Mouse (Mus musculus) embryonic facial prominence, embryonic 13.5 days (tissue): ENCODE data around the gene Sfmbt1. TPM values are rescaled to one million over a fixed set of nuclear protein-coding genes. Genes with fewer than 3 reads are reported as not detected.

Experiments used
- ATAC-seq: fragments of 200-750 bp; cut with Nextera tagmentation; 2 replicates; pipeline ENCODE4 v1.8.0; 2017; ENCODE audit warnings: low read depth; ENCODE audit not compliant: insufficient number of reproducible peaks, insufficient read depth, low FRiP score, low TSS enrichment
- H3K27ac ChIP-seq: fragments of 300-500 bp; sonication (generic); 2 replicates; pipeline ENCODE4 v1.5.1; 2015; ENCODE audit warnings: moderate library complexity, mild to moderate bottlenecking, inconsistent platforms
- H3K27me3 ChIP-seq: fragments of 300-500 bp; sonication (generic); 2 replicates; pipeline ENCODE4 v1.6.1; 2015; ENCODE audit warnings: mild to moderate bottlenecking, inconsistent platforms
- H3K36me3 ChIP-seq: fragments of 300-500 bp; sonication (generic); 2 replicates; pipeline ENCODE4 v1.6.1; 2015; ENCODE audit warnings: mild to moderate bottlenecking, inconsistent platforms
- H3K4me1 ChIP-seq: fragments of 300-500 bp; sonication (generic); 2 replicates; pipeline ENCODE4 v1.6.1; 2015; ENCODE audit warnings: inconsistent platforms
- H3K4me2 ChIP-seq: fragments of 300-500 bp; sonication (generic); 2 replicates; pipeline ENCODE4 v1.6.1; 2015; ENCODE audit warnings: moderate library complexity, mild to moderate bottlenecking, inconsistent platforms
- H3K4me3 ChIP-seq: fragments of 300-500 bp; sonication (generic); 2 replicates; pipeline ENCODE4 v1.5.1; 2015; ENCODE audit warnings: mild to moderate bottlenecking, inconsistent platforms
- H3K9ac ChIP-seq: fragments of 300-500 bp; sonication (generic); 2 replicates; pipeline ENCODE4 v1.6.1; 2015; ENCODE audit warnings: mild to moderate bottlenecking, inconsistent platforms
- H3K9me3 ChIP-seq: fragments of 300-500 bp; sonication (generic); 2 replicates; pipeline ENCODE4 v1.6.1; 2016; ENCODE audit warnings: inconsistent platforms
- WGBS: fragments of 180-500 bp; shearing (Covaris S2); methylation state at CpG from one replicate; pipeline ENCODE4 v1.1.7; 2015; ENCODE audit warnings: mixed read lengths; 5-methylcytosine and 5-hydroxymethylcytosine counted together
- polyA plus RNA-seq: library from polyadenylated mRNA; unstranded; fragments of >200 nt; fragmentation: Nextera tagmentation; extraction: Ambion mirVana; gene quantifications from 2 replicates; pipeline ENCODE4 v1.2.1, GENCODE M21; 2015

The Sfmbt1 gene
- polyA plus RNA-seq, 1 experiment from 2014 or later, result 14.7 TPM

DNA sequence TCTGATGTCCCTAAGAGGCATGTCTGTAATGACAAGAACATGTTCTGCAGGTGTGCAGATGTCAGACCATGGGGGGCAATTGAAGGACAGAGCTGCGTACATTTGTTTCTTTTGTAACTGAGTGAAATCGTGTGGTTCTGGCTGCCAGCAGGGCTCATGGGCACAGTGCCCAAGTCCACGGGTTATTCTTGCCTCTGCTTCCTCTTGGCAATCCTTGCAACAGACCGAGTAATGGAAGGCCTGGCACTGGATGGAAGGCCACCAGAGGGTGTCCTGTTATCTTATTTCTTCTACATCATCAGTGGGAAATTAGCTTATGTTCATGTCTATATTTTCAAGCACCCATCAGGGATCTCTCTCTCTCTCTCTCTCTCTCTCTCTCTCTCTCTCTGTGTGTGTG, 19.0 kb upstream of the Sfmbt1 start:
- Histone ChIP-seq H3K27me3 (no peaks in the 10 kb centered on the region), H3K4me1 (peaks cover 4% of the 10 kb centered on the region; the same call in 1 of the 2 replicates), H3K4me3 (no peak overlapping the region), H3K36me3 (peaks cover 30% of the 10 kb centered on the region), H3K4me2 (no peak overlapping the region), H3K9ac (no peak overlapping the region), H3K9me3 (no peaks in the 10 kb centered on the region), H3K27ac (no peak overlapping the region)
- 52% methylated on average over 4 of the region's 4 CpGs for WGBS
- ATAC-seq, result no peak

DNA sequence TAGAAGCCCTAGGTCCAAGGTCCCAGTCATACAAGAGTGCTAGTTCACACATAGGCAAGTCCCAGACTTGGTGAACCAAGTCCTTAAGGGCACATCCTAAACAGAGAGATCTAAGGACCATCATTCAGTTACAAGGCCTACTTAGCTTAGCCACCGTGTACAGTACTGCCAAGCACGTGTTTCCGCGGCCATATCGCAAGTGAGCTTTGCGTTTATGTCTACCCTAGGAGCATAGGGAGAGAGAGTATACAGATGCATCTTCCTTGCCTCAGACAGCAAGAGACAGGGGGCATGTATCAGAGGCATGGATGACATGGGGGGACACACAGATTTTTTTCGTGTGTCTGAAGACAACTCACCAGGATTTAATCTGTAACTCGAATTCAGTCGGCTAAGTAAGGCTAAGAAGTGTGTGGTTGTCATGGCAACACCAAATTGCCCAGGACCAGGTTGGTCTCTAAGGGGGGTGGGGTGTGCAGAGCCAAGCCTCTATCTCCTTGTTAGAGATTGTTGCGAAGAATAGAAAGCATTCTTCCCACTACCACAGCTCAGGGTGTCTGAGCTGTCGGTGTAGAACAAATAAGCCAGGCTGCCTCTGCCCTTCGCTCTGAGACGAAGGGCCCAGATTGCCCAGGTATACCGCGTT, 17.1 kb upstream of the Sfmbt1 start:
- WGBS, result 75% methylated on average over 15 of the region's 15 CpGs
- Histone ChIP-seq H3K27ac (no peak overlapping the region), H3K4me3 (no peak overlapping the region), H3K9me3 (no peaks in the 10 kb centered on the region), H3K9ac (0 out of 2 replicates have a peak overlapping the region, but pooled peaks have one; percentile 2), H3K36me3 (peaks cover 15% of the 10 kb centered on the region), H3K4me1 (peaks cover 4% of the 10 kb centered on the region; the same call in 1 of the 2 replicates), H3K27me3 (no peaks in the 10 kb centered on the region), H3K4me2 (no peak overlapping the region)
- ATAC-seq, result no peak

DNA sequence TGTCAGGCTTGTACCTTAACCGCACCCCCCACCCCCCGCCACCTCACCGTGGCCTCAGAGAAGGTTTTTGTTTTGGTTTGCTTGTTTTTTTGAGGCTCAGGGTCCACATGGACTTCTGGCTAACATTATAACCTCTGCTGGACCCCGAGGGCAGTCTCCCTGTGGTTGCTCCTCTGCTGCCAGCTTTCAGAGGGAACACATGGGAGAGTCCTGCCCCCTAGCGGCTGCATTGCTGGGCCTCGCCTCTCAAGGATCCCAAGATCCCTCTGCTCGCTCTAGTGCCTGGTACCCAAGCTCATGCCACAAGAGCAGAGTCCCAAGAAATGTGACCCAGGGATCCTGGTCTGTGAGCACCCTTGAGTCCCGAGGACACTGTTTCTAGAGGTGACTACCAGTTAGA, 15.0 kb upstream of the Sfmbt1 start:
- ATAC-seq, result no peak
- Histone ChIP-seq H3K4me3 (no peak overlapping the region), H3K27me3 (no peaks in the 10 kb centered on the region), H3K4me1 (peaks cover 4% of the 10 kb centered on the region; the same call in 1 of the 2 replicates), H3K9ac (no peak overlapping the region), H3K4me2 (no peak overlapping the region), H3K36me3 (no peaks in the 10 kb centered on the region), H3K9me3 (no peaks in the 10 kb centered on the region), H3K27ac (no peak overlapping the region)
- 30% methylated on average over 8 of the region's 8 CpGs for WGBS

DNA sequence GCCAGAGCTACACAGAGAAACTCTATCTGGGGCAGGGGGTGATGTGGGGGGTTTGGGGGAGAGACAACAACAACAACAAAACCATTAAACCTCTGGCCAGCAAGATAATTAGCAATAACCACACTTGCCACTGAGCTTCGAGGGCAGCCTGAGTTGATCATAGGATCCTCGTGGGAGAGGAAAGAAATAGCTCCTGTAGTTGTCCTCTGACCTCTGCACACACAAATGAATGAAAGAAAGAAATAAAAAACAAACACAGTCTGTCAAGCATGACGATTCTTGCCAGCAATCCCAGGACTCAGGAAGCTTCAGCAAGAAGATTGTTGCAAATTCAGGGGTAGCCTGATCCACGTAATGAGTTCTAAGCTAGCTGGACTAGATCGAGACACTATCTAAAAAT, 12.1 kb upstream of the Sfmbt1 start:
- H3K36me3 ChIP-seq, result no peaks in the 10 kb centered on the region
- no peak overlapping the region for H3K4me2 ChIP-seq
- H3K4me1 ChIP-seq, result no peaks in the 10 kb centered on the region
- no peak for ATAC-seq
- 38% methylated on average over 5 of the region's 5 CpGs for WGBS
- no peak overlapping the region for H3K4me3 ChIP-seq
- no peaks in the 10 kb centered on the region for H3K9me3 ChIP-seq
- H3K9ac ChIP-seq, result no peak overlapping the region
- H3K27me3 ChIP-seq, result 0 out of 2 replicates have a peak, but pooled peaks cover 3% of the 10 kb centered on the region
- no peak overlapping the region for H3K27ac ChIP-seq

DNA sequence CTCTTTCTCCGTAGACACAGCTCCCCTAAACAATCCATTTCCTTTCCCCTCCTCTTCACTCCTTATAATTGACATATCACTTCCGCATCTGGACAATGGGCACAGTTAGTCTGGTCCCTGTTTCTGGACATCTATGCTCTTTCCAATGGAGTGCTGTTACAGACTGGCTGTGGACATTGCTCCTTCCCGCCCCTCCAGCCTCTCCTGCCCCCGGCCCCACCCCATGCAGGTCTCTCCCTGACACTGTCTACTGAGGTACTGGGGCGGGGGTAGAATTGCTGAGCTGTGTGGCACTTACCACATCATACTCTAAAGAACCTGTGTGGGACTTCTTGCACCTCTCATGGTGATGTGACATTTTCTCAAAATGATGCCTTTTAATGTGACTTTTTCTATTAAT, 11.6 kb upstream of the Sfmbt1 start:
- H3K9me3 ChIP-seq, result no peaks in the 10 kb centered on the region
- no peak overlapping the region for H3K4me3 ChIP-seq
- H3K4me2 ChIP-seq, result no peak overlapping the region
- H3K4me1 ChIP-seq, result no peaks in the 10 kb centered on the region
- 73% methylated on average over 5 of the region's 5 CpGs for WGBS
- no peak for ATAC-seq
- H3K27me3 ChIP-seq, result 0 out of 2 replicates have a peak, but pooled peaks cover 3% of the 10 kb centered on the region
- no peak overlapping the region for H3K9ac ChIP-seq
- no peak overlapping the region for H3K27ac ChIP-seq
- H3K36me3 ChIP-seq, result no peaks in the 10 kb centered on the region

DNA sequence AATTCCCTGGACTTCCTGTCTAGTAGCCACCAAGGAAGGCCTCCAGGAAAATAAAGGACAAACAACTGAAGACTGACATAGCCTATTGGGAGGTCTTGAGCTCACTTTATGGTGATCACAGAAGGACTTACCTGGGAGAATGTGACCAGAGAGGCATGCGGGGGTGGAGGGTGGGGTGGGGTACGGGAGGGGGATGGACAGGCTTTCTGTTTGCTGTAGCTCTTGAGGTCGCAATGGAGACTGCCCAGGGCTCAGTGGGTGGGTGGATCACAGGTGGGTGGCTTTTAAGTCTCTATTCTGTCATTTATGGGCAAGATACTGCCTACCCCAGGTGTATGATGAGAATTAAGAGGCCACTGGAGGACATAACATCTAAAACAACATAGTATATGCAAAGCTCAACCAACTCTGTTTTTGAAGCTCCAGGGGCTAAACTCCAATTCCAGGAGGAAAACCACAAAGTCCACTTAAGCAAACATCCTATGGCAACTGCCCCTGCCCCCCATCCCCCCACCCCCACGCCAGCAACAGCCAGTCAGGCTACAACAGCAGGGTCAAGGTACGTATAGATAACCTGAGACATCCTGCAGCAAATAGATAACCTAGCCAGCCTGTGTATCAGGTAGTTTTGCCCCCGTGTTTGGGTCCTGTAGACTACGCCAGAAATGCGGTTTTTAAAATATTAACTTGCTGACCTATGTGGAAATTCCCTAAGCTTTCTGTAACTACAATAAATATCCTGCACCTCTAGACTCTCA, 10.4 kb upstream of the Sfmbt1 start:
- no peak overlapping the region for H3K9ac ChIP-seq
- H3K27ac ChIP-seq, result no peak overlapping the region
- no peak overlapping the region for H3K4me3 ChIP-seq
- ATAC-seq, result no peak
- no peaks in the 10 kb centered on the region for H3K4me1 ChIP-seq
- 75% methylated on average over 8 of the region's 8 CpGs for WGBS
- 0 out of 2 replicates have a peak, but pooled peaks cover 3% of the 10 kb centered on the region for H3K27me3 ChIP-seq
- no peak overlapping the region for H3K4me2 ChIP-seq
- no peaks in the 10 kb centered on the region for H3K9me3 ChIP-seq
- H3K36me3 ChIP-seq, result no peaks in the 10 kb centered on the region

- Histone ChIP-seq H3K27ac (no peak overlapping the region), H3K4me1 (peaks cover 8% of the 10 kb centered on the region), H3K4me3 (no peak overlapping the region), H3K9ac (no peak overlapping the region), H3K27me3 (peaks cover 15% of the 10 kb centered on the region), H3K4me2 (no peak overlapping the region), H3K36me3 (no peaks in the 10 kb centered on the region), H3K9me3 (no peaks in the 10 kb centered on the region)
- 92% methylated on average over 2 of the region's 2 CpGs for WGBS
- no peak for ATAC-seq
These were observed 2.8 kb upstream of the Sfmbt1 start for GRCm38 (mm10) chr14:30711892-30712291.

DNA sequence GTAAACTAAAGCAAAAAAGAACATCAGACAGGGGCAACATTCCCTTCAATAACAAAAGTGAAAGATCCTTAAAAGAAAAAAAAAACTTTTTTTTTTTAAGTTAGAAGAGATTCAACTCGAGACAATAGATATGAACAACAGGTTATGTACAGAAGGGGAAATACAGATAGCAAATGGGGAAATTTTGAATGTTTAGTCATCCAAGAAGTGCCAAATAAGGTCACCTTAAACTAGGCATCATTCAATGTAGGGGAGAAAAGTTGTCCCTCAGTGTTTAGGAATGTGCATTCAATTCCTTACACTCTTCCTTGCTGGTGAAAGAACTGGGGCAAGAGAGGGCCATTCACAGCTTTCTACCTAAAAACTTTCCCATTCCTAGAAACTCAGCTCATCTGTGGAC, 880 bp upstream of the Sfmbt1 start:
- Histone ChIP-seq H3K27me3 (peaks cover 15% of the 10 kb centered on the region), H3K4me1 (peaks cover 11% of the 10 kb centered on the region), H3K9ac (no peak overlapping the region), H3K9me3 (no peaks in the 10 kb centered on the region), H3K36me3 (no peaks in the 10 kb centered on the region), H3K4me3 (no peak overlapping the region), H3K27ac (no peak overlapping the region), H3K4me2 (no peak overlapping the region)
- no peak for ATAC-seq
- 80% methylated on average over 1 of the region's 1 CpGs for WGBS

DNA sequence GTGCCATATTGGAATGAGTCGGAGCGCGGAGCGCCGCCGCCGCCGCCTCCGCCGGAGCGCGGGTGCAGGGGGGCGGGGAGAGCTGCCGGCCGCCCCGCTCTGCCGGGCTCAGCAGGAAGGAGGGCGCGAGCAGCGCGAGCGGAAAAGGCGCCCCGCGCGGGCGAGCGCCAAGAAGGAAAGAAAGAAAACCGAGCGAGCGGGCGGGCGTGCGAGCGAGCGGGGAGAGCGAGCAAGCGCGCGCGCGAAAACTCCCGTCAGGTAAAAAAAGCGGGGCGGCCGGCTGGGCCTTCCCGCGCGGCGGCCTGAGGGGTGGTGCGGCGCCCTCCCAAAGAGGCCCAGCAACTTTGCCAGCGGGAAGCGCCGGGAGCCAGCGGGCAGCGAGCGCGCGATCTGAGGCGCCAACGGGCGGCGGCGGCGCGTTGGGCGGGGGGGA, 985 bp downstream of the Sfmbt1 start:
- Histone ChIP-seq H3K36me3 (no peaks in the 10 kb centered on the region), H3K9ac (peak overlapping the region; percentile 90), H3K4me1 (peaks cover 11% of the 10 kb centered on the region), H3K4me3 (peak overlapping the region; percentile 87), H3K27me3 (peaks cover 15% of the 10 kb centered on the region), H3K9me3 (no peaks in the 10 kb centered on the region), H3K27ac (peak overlapping the region; percentile 91), H3K4me2 (peak overlapping the region; percentile 81)
- ATAC-seq, result peak; percentile 78
- 2% methylated on average over 58 of the region's 68 CpGs for WGBS

DNA sequence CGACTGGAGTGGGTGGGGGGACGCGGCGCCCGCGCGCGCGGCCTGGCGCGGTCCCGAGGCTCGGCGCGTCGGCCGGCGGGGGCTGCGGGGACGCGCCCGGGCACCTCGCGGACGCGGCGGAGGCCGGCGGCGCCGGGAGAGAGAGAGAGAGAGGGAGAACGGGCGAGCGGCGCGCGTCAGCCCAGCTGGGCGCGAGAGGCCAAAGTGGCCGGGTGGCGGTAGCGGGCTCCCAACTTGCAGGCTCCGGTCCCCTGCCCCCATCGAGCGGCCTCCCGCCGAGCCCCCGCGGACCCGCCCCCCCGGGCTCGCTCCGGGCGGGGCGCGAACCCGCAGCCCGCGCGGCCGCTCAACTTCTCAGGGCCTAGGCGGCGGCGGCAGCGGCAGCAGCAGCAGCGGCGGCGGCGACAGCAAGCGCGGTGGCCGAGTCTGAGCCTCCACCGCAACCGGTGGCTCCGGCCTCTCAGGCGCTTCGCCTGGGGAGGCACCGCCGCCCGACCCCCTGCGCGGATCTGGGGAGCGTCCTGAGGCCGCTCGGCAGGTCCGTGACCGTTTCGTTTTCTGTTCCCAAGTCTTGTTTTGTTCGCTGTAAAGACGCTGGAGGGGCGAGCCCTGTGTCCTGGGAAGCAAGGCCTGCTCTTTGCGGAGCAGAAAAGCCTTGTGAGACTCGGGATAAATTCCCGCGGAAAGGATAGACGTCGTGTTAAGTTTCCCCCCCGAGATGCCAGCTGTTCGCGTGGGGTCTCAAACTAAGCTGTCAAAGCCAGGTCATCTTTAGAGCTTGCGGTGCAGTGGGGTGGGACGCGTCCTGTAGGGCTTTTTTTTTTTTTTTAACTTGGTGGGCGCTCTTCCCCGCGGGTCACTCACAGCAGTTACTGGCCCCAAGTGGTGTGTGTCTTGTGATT, 1.7 kb downstream of the Sfmbt1 start:
- Histone ChIP-seq H3K36me3 (no peaks in the 10 kb centered on the region), H3K9me3 (no peaks in the 10 kb centered on the region), H3K4me2 (peak overlapping the region; percentile 81), H3K27ac (peak overlapping the region; percentile 91), H3K4me3 (peak overlapping the region; percentile 87), H3K4me1 (peaks cover 11% of the 10 kb centered on the region), H3K9ac (peak overlapping the region; percentile 90), H3K27me3 (peaks cover 15% of the 10 kb centered on the region)
- WGBS, result 0% methylated on average over 71 of the region's 106 CpGs
- ATAC-seq, result peak; percentile 52; the same call in 1 of the 2 replicates

DNA sequence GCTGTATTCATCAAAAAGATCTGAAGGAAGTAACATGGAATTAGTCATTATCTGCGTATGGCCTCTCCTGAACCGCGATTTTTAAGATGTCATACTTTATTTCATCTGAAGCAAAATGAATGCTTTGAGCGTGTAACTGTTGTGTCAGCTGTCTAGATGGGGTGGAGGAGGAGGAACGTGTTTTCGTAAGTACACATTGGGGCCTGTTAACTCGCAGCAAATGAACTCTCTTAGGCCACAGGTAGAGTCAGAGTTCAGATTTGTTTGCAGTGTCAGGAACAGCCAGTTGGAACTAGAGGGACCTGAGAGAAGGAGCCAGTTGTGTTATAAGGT, 2.3 kb downstream of the Sfmbt1 start:
- no peaks in the 10 kb centered on the region for H3K9me3 ChIP-seq
- peaks cover 11% of the 10 kb centered on the region for H3K4me1 ChIP-seq
- H3K27ac ChIP-seq, result no peak overlapping the region
- no peaks in the 10 kb centered on the region for H3K36me3 ChIP-seq
- peaks cover 15% of the 10 kb centered on the region for H3K27me3 ChIP-seq
- peak overlapping the region; percentile 90 for H3K9ac ChIP-seq
- 7% methylated on average over 7 of the region's 7 CpGs for WGBS
- H3K4me3 ChIP-seq, result peak overlapping the region; percentile 87
- H3K4me2 ChIP-seq, result peak overlapping the region; percentile 81
- ATAC-seq, result no peak
